In genomic region chr7:129862966-129863365, GRCm38 (mm10) we compare ENCODE assay signal across 16 mouse cellular contexts.
"Had no signal": no experiment of that assay in that cellular context is flagged by ENCODE, and none has a peak within 500 bp of the region (broad histone marks: within the 10 kb centered on the region; RNA-seq: fewer than 3 reads in every experiment).

No protein-coding gene starts in this region.

- H3K4me1 ChIP-seq: neural tube, embryonic 13.5 days; neural tube, embryonic 15.5 days had no signal

- H3K27ac ChIP-seq: neural tube, embryonic 13.5 days; neural tube, embryonic 15.5 days; stomach, embryonic 15.5 days; stomach, postnatal 0 days had no signal

- H3K4me3 ChIP-seq: neural tube, embryonic 13.5 days; neural tube, embryonic 15.5 days; stomach, embryonic 15.5 days had no signal

- H3K27me3 ChIP-seq: neural tube, embryonic 13.5 days; neural tube, embryonic 15.5 days; stomach, embryonic 15.5 days had no signal

- H3K36me3 ChIP-seq: neural tube, embryonic 13.5 days; neural tube, embryonic 15.5 days; stomach, embryonic 15.5 days had no signal

- DNase-seq: retina, postnatal 1 day; right cerebral cortex, adult 18-20 months; right cerebral cortex, postnatal 14 days; right cerebral cortex, postnatal 25 days; right cerebral cortex, postnatal 4 days; spleen, adult 18-20 months; thymus, adult 18-20 months; thymus, adult 2 months; thymus, postnatal 14 days; thymus, postnatal 25 days; thymus, postnatal 36 days; thymus, postnatal 4 days had no signal
